Mouse (Mus musculus) lung, embryonic 14.5 days (tissue): ENCODE measurements around the gene Thop1. TPM values are rescaled to one million over a fixed set of nuclear protein-coding genes. Genes with fewer than 3 reads are reported as not detected.
"Not testable (repeated sequence)": the region's sequence is repeated elsewhere in the genome, so short reads cannot be mapped to it uniquely, and the experiment has no call there.

Experiments used
- ATAC-seq: fragments of 200-750 bp; cut with Nextera tagmentation; 2 replicates; pipeline ENCODE4 v1.8.0; 2017; ENCODE audit warnings: mild to moderate bottlenecking, moderate TSS enrichment, moderate library complexity; ENCODE audit not compliant: insufficient read depth
- DNase-seq: peaks from one replicate; pipeline ENCODE4 v3.0.0-alpha.2; 2015
- H3K27ac ChIP-seq: fragments of 300-500 bp; sonication (generic); 2 replicates; pipeline ENCODE4 v1.5.1; 2014; ENCODE audit warnings: low read depth, mild to moderate bottlenecking, moderate library complexity
- H3K27me3 ChIP-seq: fragments of 300-500 bp; sonication (generic); 2 replicates; pipeline ENCODE4 v1.6.1; 2014; ENCODE audit warnings: low read length, control low read depth; ENCODE audit not compliant: insufficient read depth
- H3K36me3 ChIP-seq: fragments of 300-500 bp; sonication (generic); 2 replicates; pipeline ENCODE4 v1.6.1; 2014; ENCODE audit warnings: control low read depth; ENCODE audit not compliant: insufficient read depth
- H3K4me1 ChIP-seq: fragments of 300-500 bp; sonication (generic); 2 replicates; pipeline ENCODE4 v1.6.1; 2014; ENCODE audit warnings: antibody characterized with exemption, control low read depth; ENCODE audit not compliant: insufficient read depth
- H3K4me2 ChIP-seq: fragments of 300-500 bp; sonication (generic); 2 replicates; pipeline ENCODE4 v1.6.1; 2014; ENCODE audit warnings: mild to moderate bottlenecking
- H3K4me3 ChIP-seq: fragments of 300-500 bp; sonication (generic); 2 replicates; pipeline ENCODE4 v1.5.1; 2014; ENCODE audit warnings: low read depth, low read length
- H3K9ac ChIP-seq: fragments of 300-500 bp; sonication (generic); 2 replicates; pipeline ENCODE4 v1.6.1; 2014
- H3K9me3 ChIP-seq: fragments of 300-500 bp; sonication (generic); 2 replicates; pipeline ENCODE4 v1.6.1; 2016; ENCODE audit warnings: low read depth, low read length, control low read depth
- CTCF ChIP-seq: IDR thresholded peaks from 2 replicates; pipeline ENCODE4 v1.5.1; 2016; ENCODE audit warnings: antibody characterized with exemption, low read depth
- WGBS: fragments of 180-500 bp; shearing (Covaris S2); extraction: QIAGEN DNeasy Blood & Tissue Kit; methylation state at CpG from one replicate; pipeline ENCODE4 v1.1.7; 2014; 5-methylcytosine and 5-hydroxymethylcytosine counted together
- polyA plus RNA-seq: library from polyadenylated mRNA; unstranded; fragments of >200 nt; fragmentation: Nextera tagmentation; extraction: Ambion mirVana; gene quantifications from 2 replicates; pipeline ENCODE4 v1.2.1, GENCODE M21; 2014

Thop1 gene
- polyA plus RNA-seq, 1 experiment from 2014 or later: 55.9 TPM

GRCm38 (mm10) chr10:81057406-81058130 is 12.3 kb upstream of the Thop1 start:
- peaks cover 3% of the 10 kb centered on the region; the same call in 1 of the 2 replicates for H3K4me1 ChIP-seq
- no peak for TF ChIP-seq CTCF
- WGBS: 91% methylated on average over 23 of the region's 23 CpGs

GRCm38 (mm10) chr10:81058896-81059295 is 10.9 kb upstream of the Thop1 start:
- Histone ChIP-seq H3K27me3 (no peaks in the 10 kb centered on the region), H3K9ac (peak overlapping the region; percentile 73), H3K27ac (no peak overlapping the region), H3K4me1 (peaks cover 3% of the 10 kb centered on the region; the same call in 1 of the 2 replicates), H3K9me3 (no peaks in the 10 kb centered on the region), H3K36me3 (peaks cover 10% of the 10 kb centered on the region; the same call in 1 of the 2 replicates), H3K4me2 (peak overlapping the region; percentile 76), H3K4me3 (peak overlapping the region; percentile 70; the same call in 1 of the 2 replicates)
- DNase-seq (no peak), ATAC-seq (no peak)
- WGBS: 80% methylated on average over 6 of the region's 6 CpGs
- TF ChIP-seq CTCF: no peak

More at GRCm38 (mm10) chr10:81057406-81058130, 12.3 kb upstream of the Thop1 start:
- H3K4me3 ChIP-seq: no peak overlapping the region
- H3K27ac ChIP-seq: no peak overlapping the region
- H3K4me2 ChIP-seq: no peak overlapping the region
- no peaks in the 10 kb centered on the region for H3K9me3 ChIP-seq
- ATAC-seq (no peak), DNase-seq (no peak)
- no peaks in the 10 kb centered on the region for H3K27me3 ChIP-seq
- H3K36me3 ChIP-seq: peaks cover 10% of the 10 kb centered on the region; the same call in 1 of the 2 replicates
- H3K9ac ChIP-seq: no peak overlapping the region

- DNase-seq (peak; percentile 100), ATAC-seq (peak; percentile 94)
- Histone ChIP-seq H3K36me3 (0 out of 2 replicates have a peak, but pooled peaks cover under 1% of the 10 kb centered on the region), H3K4me2 (peak within 1 kb of the TSS; percentile 76), H3K9ac (peak within 1 kb of the TSS; percentile 73), H3K9me3 (no peaks in the 10 kb centered on the region), H3K27me3 (no peaks in the 10 kb centered on the region), H3K27ac (no peak within 1 kb of the TSS), H3K4me3 (peak within 1 kb of the TSS; percentile 70), H3K4me1 (peaks cover 3% of the 10 kb centered on the region; the same call in 1 of the 2 replicates)
- under 1% methylated on average over 48 of the region's 48 CpGs for whole genome bisulfite sequencing
- TF ChIP-seq CTCF: no peak
Observed at GRCm38 (mm10) chr10:81059603-81060543, 10.0 kb upstream of the Thop1 start, which contains the start of gene Sgta. Gene Sgta (minus strand): TSS chr10:81060181.

GRCm38 (mm10) chr10:81062710-81063109 is 7.1 kb upstream of the Thop1 start:
- Histone ChIP-seq H3K27me3 (no peaks in the 10 kb centered on the region), H3K27ac (no peak overlapping the region), H3K4me1 (peaks cover 3% of the 10 kb centered on the region; the same call in 1 of the 2 replicates), H3K9ac (no peak overlapping the region), H3K4me2 (no peak overlapping the region), H3K4me3 (no peak overlapping the region), H3K36me3 (no peaks in the 10 kb centered on the region), H3K9me3 (no peaks in the 10 kb centered on the region)
- ATAC-seq (no peak), DNase-seq (no peak)
- TF ChIP-seq CTCF: no peak
- 63% methylated on average over 4 of the region's 4 CpGs for WGBS

GRCm38 (mm10) chr10:81064519-81064918 is 5.3 kb upstream of the Thop1 start:
- H3K4me2 ChIP-seq, H3K27me3 ChIP-seq, H3K4me1 ChIP-seq, H3K36me3 ChIP-seq, H3K9me3 ChIP-seq, H3K27ac ChIP-seq, H3K4me3 ChIP-seq, ATAC-seq, H3K9ac ChIP-seq, DNase-seq: not testable (repeated sequence)
- WGBS: 78% methylated on average over 8 of the region's 8 CpGs

GRCm38 (mm10) chr10:81068706-81069105 is 1.1 kb upstream of the Thop1 start:
- Histone ChIP-seq H3K4me2 (no peak overlapping the region; the same call in 1 of the 2 replicates), H3K27ac (no peak overlapping the region), H3K9ac (no peak overlapping the region), H3K36me3 (peaks cover 9% of the 10 kb centered on the region), H3K27me3 (no peaks in the 10 kb centered on the region), H3K4me1 (peaks cover 6% of the 10 kb centered on the region; the same call in 1 of the 2 replicates), H3K4me3 (no peak overlapping the region), H3K9me3 (no peaks in the 10 kb centered on the region)
- DNase-seq: no peak
- 58% methylated on average over 5 of the region's 5 CpGs for WGBS
- no peak for ATAC-seq
- TF ChIP-seq CTCF: no peak
